Mouse (Mus musculus) E14TG2a.4 (cell line): Measurements from ENCODE around the gene Smcr8.

Source experiments
- CTCF ChIP-seq: conservative IDR thresholded peaks from 2 replicates; pipeline ENCODE4 v1.5.1; 2014; ENCODE audit warnings: low read length
- NANOG ChIP-seq: IDR thresholded peaks from 2 replicates; pipeline ENCODE4 v1.6.1; 2014; ENCODE audit warnings: borderline replicate concordance, low read length, mixed read lengths
- POU5F1 ChIP-seq: IDR thresholded peaks from 2 replicates; pipeline ENCODE4 v1.6.1; 2014; ENCODE audit warnings: low read length, borderline replicate concordance

DNA sequence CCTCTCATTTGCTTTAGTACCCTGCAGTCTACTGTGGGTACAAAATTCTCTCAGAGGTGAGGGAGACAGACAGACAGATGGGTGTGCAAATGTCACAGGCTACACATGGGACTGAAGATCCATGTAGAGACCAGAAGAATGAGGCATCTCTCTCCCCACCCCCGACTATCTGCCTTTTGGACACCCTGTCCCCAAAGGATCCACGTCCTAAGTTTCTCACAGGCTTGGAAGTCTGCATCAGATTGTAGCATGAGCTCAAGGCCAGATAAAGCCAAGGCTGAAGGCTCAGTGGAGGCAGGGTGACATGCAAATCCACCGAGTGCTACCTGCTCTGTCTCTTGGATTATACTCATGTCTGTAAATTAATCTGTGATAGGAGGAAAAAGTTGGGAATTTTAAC lies 40.8 kb upstream of the Smcr8 start:
- TF ChIP-seq CTCF (no peak), NANOG (no peak), POU5F1 (no peak)
